Mouse (Mus musculus) layer of hippocampus, adult 8-10 months (tissue): Measurements from ENCODE around the gene Babam2. TPM values are rescaled to one million over a fixed set of nuclear protein-coding genes. Genes with fewer than 3 reads are reported as not detected.

ENCODE experiments used
- DNase-seq, 2 experiments: peaks; one replicate each; pipeline ENCODE4 v3.0.0; 2022; ENCODE audit warnings: low spot score in 2 of 2
- total RNA-seq, 4 experiments: library from RNA; stranded (reverse); gene quantifications; 2 replicates each; pipeline ENCODE4 v1.2.4; 2022

Gene Babam2
- total RNA-seq, 4 experiments from 2014 or later, result 49.4 to 52.1 (median 50.4) TPM

DNA sequence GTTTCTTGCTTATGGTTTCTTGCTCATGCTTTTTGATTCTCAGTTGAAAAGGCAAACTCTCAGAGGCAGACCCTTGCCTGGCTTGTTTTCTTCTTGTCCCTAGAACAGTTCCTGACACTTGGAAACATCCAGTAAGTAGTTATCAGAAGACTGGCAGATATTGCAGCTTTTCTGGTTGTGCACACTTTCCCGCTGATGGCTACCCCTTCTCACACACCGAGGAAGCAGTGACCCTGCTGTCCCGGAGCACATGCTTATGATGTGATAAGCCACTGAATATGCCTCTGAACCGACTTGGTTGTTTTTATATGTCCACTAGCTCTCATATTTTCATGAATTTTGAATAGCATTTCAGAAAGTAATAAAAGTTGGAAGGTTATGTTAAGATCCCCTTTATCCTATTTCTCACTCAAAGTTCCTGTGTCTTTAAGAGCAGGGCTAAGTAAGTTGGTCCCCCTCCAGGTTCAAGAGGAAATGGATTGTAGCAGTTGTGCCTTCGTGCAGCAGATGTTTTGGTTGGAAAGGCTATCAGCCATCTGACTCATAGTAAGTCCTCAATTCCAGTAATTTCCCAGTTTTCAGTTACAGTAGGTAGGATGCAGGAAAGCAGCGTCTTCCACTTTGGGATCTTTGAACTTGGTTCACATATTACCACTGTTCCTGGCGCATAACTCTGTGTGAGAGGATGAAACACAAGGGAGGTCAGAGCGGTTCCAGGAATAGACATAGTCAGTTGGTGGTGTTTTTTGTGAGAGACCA, 178.9 kb downstream of the Babam2 start:
- DNase-seq, result no peak

DNA sequence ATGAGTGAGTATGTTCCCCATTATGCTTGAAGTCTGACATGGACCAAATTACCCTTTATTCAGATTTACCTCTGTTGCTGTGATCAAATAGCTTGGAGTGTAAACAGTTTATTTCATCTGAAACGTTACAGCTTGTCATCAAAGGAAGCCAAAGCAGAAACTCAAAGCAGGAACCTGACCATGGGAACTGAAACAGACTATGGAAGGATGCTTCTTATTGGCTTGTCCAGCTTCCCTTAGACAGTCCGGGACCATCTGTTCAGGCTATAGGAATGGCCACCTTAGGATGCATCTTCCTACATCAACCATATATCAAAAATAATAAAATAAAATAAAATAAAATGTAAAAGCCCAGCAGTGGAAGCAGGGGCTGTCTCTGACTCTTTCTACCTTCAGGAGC, 183.0 kb downstream of the Babam2 start:
- DNase-seq, result no peak

DNA sequence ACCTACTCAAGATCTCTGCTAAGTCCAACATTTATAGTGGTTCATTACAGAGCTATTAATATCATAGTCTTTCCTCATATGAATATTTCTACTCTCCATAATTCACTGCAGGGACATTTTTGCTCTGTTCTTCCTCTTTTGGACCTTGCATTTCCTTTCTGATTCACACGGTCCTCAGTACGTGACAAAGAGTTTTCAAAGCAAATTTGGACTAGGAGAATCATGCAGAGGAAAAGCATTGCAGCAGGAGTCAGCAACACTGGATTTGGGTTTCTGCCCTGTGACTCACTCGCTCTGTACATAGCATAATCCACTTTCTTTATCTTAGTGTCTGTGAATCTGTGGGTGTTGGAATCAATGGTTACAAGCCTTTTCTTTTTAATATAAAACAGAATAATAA, 184.8 kb downstream of the Babam2 start:
- DNase-seq, result peak in 1 of 2 experiments; percentile 26

DNA sequence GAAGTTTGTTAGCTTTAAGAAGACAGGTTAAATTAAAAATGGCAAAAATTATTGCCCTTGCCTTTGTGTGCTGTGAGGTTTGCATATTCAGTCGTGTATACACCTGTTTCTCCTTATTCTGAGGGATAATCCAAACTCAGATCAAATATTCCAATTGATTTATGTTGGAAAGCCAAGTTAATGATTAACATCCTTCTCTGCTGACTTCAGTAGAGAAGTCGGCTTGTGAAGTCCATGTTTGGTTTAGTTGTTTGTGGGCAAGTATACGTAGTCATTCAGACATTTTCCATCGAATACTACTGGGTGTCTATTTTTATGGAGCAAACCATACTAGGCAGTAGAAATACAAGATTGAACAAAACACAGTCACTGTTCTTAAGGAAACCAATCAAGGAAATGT, 187.5 kb downstream of the Babam2 start:
- DNase-seq, result no peak

DNA sequence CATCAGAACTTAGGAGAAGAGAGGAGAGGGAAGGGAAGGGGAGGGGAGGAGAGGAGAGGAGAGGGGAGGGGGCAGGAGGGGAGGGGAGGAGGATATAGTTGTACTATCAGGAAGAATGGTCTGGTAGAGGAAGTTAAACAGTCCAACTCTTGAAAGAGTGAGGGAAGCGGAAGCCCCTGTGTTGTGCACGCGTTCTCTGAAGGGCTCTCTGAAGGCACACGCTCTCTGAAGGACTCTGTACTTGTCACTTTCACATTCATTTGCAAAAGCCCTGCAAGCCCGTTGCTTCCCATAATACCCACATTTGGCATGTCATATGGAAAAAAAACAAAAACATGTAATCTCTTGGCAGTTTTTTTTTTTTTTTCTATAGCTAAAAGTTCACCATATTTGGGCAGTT, 190.1 kb downstream of the Babam2 start:
- DNase-seq, result no peak

DNA sequence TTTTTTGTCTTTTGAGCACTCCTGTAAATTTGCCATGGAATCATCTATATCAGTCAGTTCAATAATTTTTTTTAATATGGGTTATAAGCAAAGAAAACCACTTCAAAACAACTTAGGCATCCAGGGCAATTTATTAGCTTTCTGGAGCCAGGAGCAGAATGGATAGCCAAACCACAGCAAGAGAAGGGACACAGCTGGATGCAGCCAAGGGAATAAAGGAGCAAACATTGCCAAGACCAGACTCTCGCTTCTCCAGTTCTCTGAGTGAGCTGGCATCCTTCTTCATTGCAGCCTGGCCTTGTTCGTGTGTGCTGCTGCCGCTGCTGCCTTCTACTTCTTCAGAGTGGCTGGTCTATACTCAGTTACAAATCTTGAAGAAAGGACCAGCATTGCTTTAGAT, 190.9 kb downstream of the Babam2 start:
- no peak for DNase-seq

DNA sequence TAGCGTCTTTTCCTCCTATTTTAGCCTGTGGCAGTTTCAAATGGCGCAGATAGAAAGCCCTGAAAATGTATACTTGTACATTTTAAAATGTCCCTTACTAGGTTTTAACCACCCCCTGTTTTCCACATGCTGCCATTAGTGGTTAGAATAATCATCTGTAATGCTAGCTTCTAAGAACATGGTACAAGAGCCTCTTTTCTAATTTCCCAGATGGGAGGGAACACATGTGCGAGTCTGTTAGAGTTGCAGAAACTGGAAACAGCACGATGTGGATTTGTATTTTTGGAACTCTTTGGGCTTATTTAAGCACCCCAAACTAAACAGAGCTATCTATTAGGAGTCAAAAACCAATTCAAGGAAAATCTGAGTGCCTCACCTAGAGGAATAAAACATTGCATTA, 195.1 kb downstream of the Babam2 start:
- no peak for DNase-seq

DNA sequence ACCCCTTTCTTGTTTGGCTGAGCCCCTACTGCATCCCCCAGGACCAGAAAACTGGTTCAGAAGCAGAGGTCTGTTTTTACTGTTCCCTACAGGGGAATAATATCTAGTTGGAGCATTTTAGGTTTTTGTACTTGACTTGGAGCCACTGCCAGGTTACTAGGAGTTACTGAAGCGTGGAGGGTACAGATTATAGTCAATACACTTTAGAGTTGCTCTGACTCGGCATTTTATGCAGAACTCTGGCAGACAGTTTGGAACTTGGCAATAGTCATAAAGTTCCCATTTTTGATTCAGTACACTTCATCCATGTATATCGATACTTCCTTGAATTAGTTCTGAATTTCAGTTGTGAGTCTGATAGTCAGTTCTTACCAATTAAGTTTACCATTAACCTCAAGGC, 202.4 kb downstream of the Babam2 start:
- no peak for DNase-seq

DNA sequence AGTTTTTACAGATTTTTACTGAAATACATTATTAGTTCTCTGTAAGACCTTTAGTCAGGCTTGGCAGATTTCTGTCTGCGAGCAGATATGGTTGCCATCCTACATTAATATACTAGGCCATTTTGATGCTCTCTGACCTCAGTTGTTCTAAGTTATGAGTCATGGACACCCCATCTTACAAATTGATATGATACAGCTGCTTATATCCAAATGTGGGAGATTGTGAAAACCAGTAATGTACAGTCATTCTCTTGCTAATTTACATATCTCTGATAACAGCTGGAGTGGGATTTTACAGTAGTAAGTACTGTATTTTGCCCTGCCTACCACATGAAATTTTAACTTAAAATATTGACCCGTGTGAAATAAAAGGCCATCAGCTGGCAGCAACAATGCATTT, 204.7 kb downstream of the Babam2 start:
- DNase-seq, result no peak

DNA sequence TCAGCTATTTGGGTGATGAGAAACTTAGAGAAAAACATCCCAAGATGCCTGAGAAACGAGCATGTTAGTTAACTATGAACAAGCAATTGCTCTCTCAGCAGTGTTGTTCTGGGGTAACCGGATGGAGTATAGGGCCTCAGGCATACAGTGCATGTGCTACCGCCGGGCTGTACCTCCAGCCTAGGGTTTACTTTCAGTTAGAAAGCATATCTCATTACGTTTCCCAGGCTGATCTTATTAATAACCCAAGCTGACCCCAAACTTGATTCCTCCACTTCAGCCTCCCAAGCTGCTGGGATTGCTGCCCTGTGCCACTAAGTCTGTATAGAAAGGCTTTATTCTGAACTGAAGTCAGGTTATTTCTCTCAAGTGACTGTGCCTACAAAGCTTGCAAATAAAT, 205.4 kb downstream of the Babam2 start:
- no peak for DNase-seq

DNA sequence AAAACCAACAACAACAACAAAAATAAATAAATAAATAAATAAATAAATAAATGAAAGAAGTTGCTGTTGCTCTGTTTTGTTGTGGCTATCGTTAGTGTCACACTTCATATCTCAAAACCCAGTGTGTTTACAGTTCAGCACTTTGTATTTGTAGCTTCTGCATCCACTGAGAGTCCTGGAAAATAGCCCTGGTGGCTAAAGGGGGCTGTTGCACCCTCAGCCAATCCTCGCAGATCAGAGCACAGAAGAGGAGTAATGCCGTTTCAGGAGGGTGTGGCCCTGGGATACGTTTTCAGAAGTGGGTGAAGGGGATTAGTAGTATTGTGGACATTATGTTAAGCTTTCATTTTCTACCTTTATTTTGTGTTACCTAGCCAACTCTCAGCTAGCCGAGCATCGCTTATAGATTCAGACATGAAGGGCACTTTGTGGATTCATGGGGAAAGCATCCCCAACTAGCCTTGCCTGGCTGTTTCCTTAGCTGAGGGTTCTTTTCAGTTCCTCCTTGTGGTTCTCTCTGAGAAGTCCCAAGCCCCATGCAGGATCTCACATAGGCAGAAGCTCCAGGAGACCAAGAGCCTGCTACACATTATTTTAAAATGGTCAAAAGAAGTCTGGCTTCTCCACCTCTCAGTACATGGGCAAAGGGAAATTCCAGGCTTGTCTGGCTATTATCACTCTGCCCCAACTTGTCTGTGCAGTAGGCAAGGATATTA, 207.6 kb downstream of the Babam2 start:
- no peak for DNase-seq

DNA sequence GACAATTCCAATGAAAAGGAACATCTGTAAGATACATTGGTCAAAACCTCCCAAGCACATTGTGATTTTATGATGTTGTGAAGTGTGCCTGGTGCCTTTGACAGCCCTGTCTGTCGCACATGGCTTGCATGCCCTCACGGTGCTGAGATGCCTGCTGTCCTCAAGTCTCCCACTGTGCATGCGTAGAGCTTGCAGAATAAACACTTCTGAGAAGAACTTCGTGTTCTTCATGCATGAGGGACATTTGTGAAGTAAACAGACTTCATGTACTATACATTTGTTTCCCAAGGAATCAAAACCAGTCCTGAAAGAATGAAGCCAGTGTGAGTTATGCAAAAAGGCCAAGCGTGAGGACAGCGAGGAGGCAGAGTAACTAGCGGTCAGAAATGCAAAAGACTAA, 208.3 kb downstream of the Babam2 start:
- no peak for DNase-seq

DNA sequence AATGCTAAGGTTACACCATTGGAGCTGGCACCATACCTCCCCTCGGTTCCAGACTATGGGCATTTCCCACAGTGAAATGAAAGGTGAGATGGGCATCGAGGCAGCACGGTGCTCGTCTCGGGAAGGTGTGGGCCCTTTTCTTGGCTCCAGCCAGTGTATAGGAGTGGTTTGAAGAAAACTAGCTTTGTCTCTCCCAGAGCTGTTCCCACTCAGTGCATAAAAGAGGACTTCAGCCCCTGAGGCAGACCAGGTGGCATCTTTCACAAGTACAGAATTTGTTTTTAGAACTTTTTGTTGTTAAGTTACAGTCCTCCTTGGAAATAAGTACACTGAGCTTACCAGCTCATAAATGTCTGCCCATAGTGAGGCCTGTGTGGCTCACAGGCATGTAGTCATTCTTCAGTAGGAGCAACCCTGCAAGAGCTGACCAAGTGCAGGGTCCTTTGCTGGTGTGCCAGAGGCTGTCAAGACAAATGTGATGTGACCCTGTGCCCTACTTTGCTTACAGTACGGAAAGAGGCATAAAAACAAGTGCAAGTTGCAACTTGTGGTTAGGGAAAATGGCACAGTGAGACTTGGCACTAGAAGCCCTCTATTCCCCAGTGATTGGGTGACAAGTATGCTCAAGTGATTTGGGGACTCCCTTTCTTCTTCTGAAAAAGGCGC, 208.9 kb downstream of the Babam2 start:
- no peak for DNase-seq

DNA sequence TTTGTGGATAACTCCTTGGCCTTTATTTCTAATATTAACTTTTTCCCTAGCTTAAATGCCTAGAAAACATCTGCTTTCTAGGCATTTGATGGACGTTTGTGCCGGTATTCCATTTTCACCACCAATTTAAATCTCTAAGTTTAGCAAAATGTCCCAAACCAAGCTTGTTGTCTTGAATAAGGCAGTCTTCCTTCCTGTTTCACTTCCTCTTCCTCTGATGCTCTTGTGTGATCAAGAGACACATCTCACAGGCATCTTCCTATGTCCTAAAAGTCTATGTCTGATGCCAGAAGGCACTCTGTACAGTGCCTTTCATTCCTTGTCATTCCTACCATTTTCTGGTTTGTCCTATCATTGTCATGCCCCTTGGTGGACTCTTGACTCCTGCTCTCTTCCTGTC, 210.5 kb downstream of the Babam2 start:
- DNase-seq, result no peak

DNA sequence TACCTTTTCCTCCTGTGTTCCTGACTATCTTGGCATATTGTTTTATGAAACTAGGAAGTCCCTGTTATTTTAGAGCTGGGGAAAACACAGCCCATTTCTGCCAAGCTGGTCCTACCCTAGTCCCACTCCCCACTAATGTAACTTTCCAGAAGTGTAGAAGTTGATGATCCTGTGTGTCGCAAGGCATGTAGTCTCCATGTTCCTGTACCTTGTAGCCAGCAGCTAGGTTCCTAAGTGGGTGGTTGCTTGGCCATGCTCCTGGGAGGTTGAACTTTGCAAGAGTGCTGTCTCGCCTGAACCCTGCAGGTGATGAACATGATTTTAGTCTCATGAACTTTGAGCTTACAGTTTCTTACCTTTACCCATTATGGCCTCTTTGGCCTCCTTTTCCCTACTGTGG, 211.3 kb downstream of the Babam2 start:
- no peak for DNase-seq

DNA sequence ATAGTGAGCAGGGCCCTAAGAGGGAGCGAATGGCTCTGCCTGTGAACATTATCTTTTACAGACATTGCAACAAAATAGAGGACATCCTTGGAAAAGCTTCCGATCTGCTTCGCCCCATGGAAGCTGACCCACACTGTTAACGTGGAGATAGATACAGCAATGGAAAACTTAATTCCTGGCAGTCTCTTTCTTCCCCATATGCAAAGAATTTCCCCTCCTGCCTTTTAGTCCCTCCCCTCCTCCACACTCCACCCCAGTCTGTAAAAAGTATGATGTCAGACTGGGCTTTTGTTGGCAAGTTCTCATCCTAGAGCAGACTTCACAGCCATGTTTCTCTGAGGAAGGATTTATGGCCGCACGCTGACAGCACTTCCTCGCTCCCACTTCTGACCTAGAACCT, 218.8 kb downstream of the Babam2 start:
- no peak for DNase-seq

DNA sequence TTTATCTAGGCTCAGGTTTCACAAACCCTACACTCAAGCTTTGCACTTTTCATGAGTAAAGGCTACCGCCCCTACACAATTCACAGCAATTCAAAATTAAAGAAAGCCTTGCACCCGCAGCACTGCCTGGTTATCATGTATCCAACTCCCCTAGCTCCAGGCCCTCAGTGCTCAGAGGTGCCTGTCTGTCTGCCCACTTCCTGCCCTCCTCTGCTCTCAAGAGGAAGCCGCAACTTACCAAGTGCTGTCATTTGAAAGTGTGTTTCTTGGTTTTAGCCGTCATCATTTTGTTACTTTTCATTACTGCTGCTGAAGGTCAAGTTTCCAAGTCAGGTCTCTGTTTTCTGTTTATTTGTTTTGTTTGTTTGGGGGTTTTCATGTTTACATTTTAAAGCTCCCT, 221.1 kb downstream of the Babam2 start:
- DNase-seq, result no peak

DNA sequence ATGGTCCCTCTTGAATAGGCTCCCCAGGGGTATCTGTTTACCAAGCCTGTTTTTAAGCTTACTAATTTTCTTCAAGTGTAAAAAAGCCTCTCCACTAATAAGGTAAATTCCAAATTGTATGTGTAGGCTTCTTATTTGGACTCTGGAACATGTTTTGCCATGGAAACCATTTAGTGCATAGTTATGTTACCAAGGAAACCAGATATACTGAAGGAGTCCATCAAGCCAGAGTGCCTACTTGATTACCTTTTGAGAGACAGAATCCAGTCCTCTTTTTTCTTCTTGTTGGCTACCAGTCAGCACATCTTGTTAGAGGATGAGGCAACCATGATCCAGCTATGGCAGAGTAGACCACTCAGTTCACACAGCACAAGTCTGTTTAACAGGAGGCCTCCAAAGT, 222.6 kb downstream of the Babam2 start:
- no peak for DNase-seq

DNA sequence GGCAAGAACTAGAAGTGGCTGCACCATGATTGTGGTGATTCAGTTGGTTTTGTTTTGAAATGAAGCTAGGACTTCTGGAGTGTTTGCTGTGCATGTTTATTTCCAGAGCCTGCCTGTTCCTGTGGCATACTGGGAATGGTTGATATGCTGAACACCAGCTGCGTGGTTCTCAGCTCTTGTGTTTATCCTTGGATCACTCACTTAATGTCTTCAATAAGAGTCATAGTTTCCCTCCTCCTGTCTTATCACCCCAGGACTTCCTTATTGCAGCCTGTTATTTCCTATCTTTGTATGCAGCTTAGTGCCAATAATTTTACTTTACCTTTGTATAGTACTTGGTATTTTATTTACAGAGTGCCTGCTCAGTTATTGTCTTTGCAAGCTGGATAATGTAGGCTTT, 223.4 kb downstream of the Babam2 start:
- DNase-seq, result no peak

DNA sequence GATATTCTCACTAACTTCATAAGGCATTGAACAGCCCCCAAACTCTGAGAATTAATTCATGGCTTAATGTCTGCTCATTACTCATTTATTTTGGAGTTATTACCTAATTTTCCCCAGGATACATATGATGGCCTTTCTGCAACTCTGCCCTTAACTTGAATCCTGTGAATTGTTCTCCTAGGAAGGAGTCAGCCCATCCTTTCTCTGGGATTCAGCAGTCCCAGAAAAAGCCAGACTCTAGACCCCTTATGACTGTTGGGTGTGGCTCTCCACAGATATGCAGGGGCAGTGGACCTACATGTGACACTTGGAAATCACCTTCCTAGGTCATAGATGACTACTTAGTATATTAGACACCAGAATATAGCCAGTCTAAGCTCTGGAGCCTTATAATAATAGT, 226.6 kb downstream of the Babam2 start:
- no peak for DNase-seq

DNA sequence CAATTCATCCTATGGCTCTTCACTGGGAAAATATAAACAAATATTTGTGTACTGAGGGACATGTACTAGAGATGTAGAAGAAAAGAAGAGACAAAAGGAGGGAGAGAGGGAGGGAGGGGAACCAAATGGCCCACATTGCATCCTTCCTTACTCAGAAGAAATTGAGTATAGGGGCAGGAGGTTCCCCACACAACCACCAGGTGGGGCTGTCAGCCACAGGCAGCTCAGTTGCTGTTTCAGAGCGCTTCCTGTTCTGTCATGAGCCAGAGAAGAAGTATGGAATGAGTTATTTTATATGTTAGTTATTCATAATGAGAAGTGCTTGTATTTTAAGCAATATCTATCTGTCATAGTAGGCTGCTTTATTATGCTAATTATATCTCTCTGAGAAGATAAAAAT, 229.1 kb downstream of the Babam2 start:
- no peak for DNase-seq

DNA sequence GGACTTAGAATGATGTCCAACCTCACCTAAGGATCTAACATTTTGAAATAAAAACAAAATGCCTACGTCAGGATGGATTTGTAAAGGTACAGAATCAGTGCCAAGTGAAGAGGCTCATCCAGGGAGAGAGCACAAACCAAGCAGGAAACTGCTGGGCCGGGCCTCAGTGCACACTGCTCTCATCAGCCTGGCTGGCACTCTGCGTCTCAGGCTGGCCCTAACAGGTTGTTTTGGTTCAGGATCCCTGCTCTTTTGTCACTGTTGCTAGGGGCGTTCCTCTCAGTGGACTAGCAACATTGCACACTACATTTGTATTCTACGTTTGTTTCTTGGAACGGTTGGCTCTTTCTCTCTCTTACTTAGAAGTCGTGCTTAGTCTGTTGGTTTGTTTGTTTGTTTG, 231.5 kb downstream of the Babam2 start:
- DNase-seq, result peak; percentile 38 to 39
